Mouse (Mus musculus) neural tube, embryonic 13.5 days (tissue): ENCODE measurements around the gene Actb. TPM values are rescaled to one million over a fixed set of nuclear protein-coding genes. Genes with fewer than 3 reads are reported as not detected.

Source experiments
- ATAC-seq: fragments of 200-750 bp; cut with Nextera tagmentation; 2 replicates; pipeline ENCODE4 v1.8.0; 2017; ENCODE audit warnings: low read depth, mild to moderate bottlenecking, moderate TSS enrichment, moderate library complexity
- H3K27ac ChIP-seq: fragments of 300-500 bp; sonication (generic); replicated peaks from 2 replicates; pipeline ENCODE4 v1.5.1; 2015; ENCODE audit warnings: moderate library complexity, mild to moderate bottlenecking, inconsistent platforms
- H3K27me3 ChIP-seq: fragments of 300-500 bp; sonication (generic); 2 replicates; pipeline ENCODE4 v1.6.1; 2015; ENCODE audit warnings: mild to moderate bottlenecking, inconsistent platforms
- H3K36me3 ChIP-seq: fragments of 300-500 bp; sonication (generic); 2 replicates; pipeline ENCODE4 v1.6.1; 2015; ENCODE audit warnings: mild to moderate bottlenecking, inconsistent platforms
- H3K4me1 ChIP-seq: fragments of 300-500 bp; sonication (generic); replicated peaks from 2 replicates; pipeline ENCODE4 v1.6.1; 2015; ENCODE audit warnings: inconsistent platforms
- H3K4me2 ChIP-seq: fragments of 300-500 bp; sonication (generic); 2 replicates; pipeline ENCODE4 v1.6.1; 2015; ENCODE audit warnings: inconsistent platforms, mild to moderate bottlenecking, moderate library complexity
- H3K4me3 ChIP-seq: fragments of 300-500 bp; sonication (generic); 2 replicates; pipeline ENCODE4 v1.5.1; 2015; ENCODE audit warnings: mild to moderate bottlenecking, inconsistent platforms
- H3K9ac ChIP-seq: fragments of 300-500 bp; sonication (generic); 2 replicates; pipeline ENCODE4 v1.6.1; 2015; ENCODE audit warnings: moderate library complexity, mild to moderate bottlenecking, inconsistent platforms
- H3K9me3 ChIP-seq: fragments of 300-500 bp; sonication (generic); 2 replicates; pipeline ENCODE4 v1.6.1; 2016; ENCODE audit warnings: inconsistent platforms
- WGBS: fragments of 180-500 bp; shearing (Covaris S2); methylation state at CpG from one replicate; pipeline ENCODE4 v1.1.7; 2015; 5-methylcytosine and 5-hydroxymethylcytosine counted together
- polyA plus RNA-seq: library from polyadenylated mRNA; unstranded; fragments of >200 nt; fragmentation: Nextera tagmentation; extraction: Ambion mirVana; gene quantifications from 2 replicates; pipeline ENCODE4 v1.2.1, GENCODE M21; 2015

The Actb gene
- polyA plus RNA-seq, 1 experiment from 2014 or later, result 16,772 TPM

GRCm38 (mm10) chr5:142920311-142921073 is 13.9 kb upstream of the Actb start:
- no peak overlapping the region for H3K27ac ChIP-seq
- H3K4me3 ChIP-seq, result no peak overlapping the region
- H3K27me3 ChIP-seq, result no peaks in the 10 kb centered on the region
- WGBS, result 64% methylated on average over 8 of the region's 8 CpGs
- H3K9me3 ChIP-seq, result no peaks in the 10 kb centered on the region
- no peaks in the 10 kb centered on the region for H3K36me3 ChIP-seq
- no peak overlapping the region for H3K9ac ChIP-seq
- no peak for ATAC-seq
- no peaks in the 10 kb centered on the region for H3K4me1 ChIP-seq
- no peak overlapping the region for H3K4me2 ChIP-seq

- ATAC-seq, result no peak
- Histone ChIP-seq H3K4me3 (no peak overlapping the region), H3K4me1 (no peaks in the 10 kb centered on the region), H3K36me3 (no peaks in the 10 kb centered on the region), H3K4me2 (no peak overlapping the region), H3K27me3 (no peaks in the 10 kb centered on the region), H3K9me3 (no peaks in the 10 kb centered on the region), H3K9ac (no peak overlapping the region), H3K27ac (no peak overlapping the region)
- 91% methylated on average over 8 of the region's 8 CpGs for WGBS
Measured at GRCm38 (mm10) chr5:142917402-142917801, 10.8 kb upstream of the Actb start.

GRCm38 (mm10) chr5:142916593-142916992 is 10.0 kb upstream of the Actb start:
- 84% methylated on average over 7 of the region's 7 CpGs for WGBS

GRCm38 (mm10) chr5:142915231-142915630 is 8.7 kb upstream of the Actb start:
- Histone ChIP-seq H3K27ac (no peak overlapping the region), H3K36me3 (no peaks in the 10 kb centered on the region), H3K4me2 (no peak overlapping the region), H3K27me3 (no peaks in the 10 kb centered on the region), H3K9ac (no peak overlapping the region), H3K4me3 (no peak overlapping the region), H3K9me3 (no peaks in the 10 kb centered on the region), H3K4me1 (no peaks in the 10 kb centered on the region)
- no peak for ATAC-seq
- WGBS, result 93% methylated on average over 11 of the region's 11 CpGs

More at GRCm38 (mm10) chr5:142916593-142916992, 10.0 kb upstream of the Actb start:
- Histone ChIP-seq H3K9ac (no peak overlapping the region), H3K36me3 (no peaks in the 10 kb centered on the region), H3K4me1 (no peaks in the 10 kb centered on the region), H3K4me2 (no peak overlapping the region), H3K9me3 (no peaks in the 10 kb centered on the region), H3K27ac (no peak overlapping the region), H3K27me3 (no peaks in the 10 kb centered on the region), H3K4me3 (no peak overlapping the region)
- ATAC-seq, result no peak

- Histone ChIP-seq H3K9me3 (no peaks in the 10 kb centered on the region), H3K4me1 (peaks cover 25% of the 10 kb centered on the region)
- WGBS, result 84% methylated on average over 4 of the region's 4 CpGs
Measured at GRCm38 (mm10) chr5:142912739-142913138, 6.2 kb upstream of the Actb start.

GRCm38 (mm10) chr5:142912320-142912719 is 5.8 kb upstream of the Actb start:
- Histone ChIP-seq H3K36me3 (no peaks in the 10 kb centered on the region), H3K4me2 (no peak overlapping the region), H3K4me1 (peaks cover 29% of the 10 kb centered on the region), H3K27ac (no peak overlapping the region), H3K9me3 (no peaks in the 10 kb centered on the region), H3K9ac (no peak overlapping the region), H3K4me3 (no peak overlapping the region), H3K27me3 (no peaks in the 10 kb centered on the region)
- no peak for ATAC-seq
- WGBS, result 89% methylated on average over 3 of the region's 3 CpGs

More at GRCm38 (mm10) chr5:142912739-142913138, 6.2 kb upstream of the Actb start:
- H3K27me3 ChIP-seq, result no peaks in the 10 kb centered on the region
- no peak overlapping the region for H3K4me3 ChIP-seq
- H3K4me2 ChIP-seq, result no peak overlapping the region
- no peak overlapping the region for H3K9ac ChIP-seq
- H3K27ac ChIP-seq, result no peak overlapping the region
- no peaks in the 10 kb centered on the region for H3K36me3 ChIP-seq
- ATAC-seq, result no peak

GRCm38 (mm10) chr5:142911629-142912028 is 5.1 kb upstream of the Actb start:
- no peak for ATAC-seq
- Histone ChIP-seq H3K27ac (no peak overlapping the region), H3K9ac (no peak overlapping the region), H3K36me3 (no peaks in the 10 kb centered on the region), H3K4me2 (no peak overlapping the region), H3K27me3 (no peaks in the 10 kb centered on the region), H3K4me3 (no peak overlapping the region), H3K9me3 (no peaks in the 10 kb centered on the region), H3K4me1 (peaks cover 34% of the 10 kb centered on the region)
- 83% methylated on average over 2 of the region's 2 CpGs for WGBS

- Histone ChIP-seq H3K4me2 (no peak overlapping the region), H3K4me3 (no peak overlapping the region), H3K27ac (peak overlapping the region; percentile 100), H3K4me1 (peaks cover 37% of the 10 kb centered on the region), H3K27me3 (no peaks in the 10 kb centered on the region), H3K9me3 (no peaks in the 10 kb centered on the region), H3K36me3 (peaks cover 8% of the 10 kb centered on the region), H3K9ac (no peak overlapping the region)
- ATAC-seq, result no peak
- 49% methylated on average over 8 of the region's 8 CpGs for WGBS
Measured at GRCm38 (mm10) chr5:142909576-142910278, 3.2 kb upstream of the Actb start.

GRCm38 (mm10) chr5:142908941-142909575 is 2.5 kb upstream of the Actb start:
- ATAC-seq, result no peak
- Histone ChIP-seq H3K9ac (no peak overlapping the region), H3K4me3 (no peak overlapping the region), H3K4me1 (peaks cover 44% of the 10 kb centered on the region), H3K36me3 (peaks cover 15% of the 10 kb centered on the region), H3K27ac (peak overlapping the region; percentile 100), H3K27me3 (no peaks in the 10 kb centered on the region), H3K9me3 (no peaks in the 10 kb centered on the region), H3K4me2 (no peak overlapping the region)
- 14% methylated on average over 5 of the region's 5 CpGs for WGBS

GRCm38 (mm10) chr5:142907803-142908559 is 1.4 kb upstream of the Actb start:
- WGBS, result 71% methylated on average over 5 of the region's 5 CpGs
- H3K36me3 ChIP-seq, result peaks cover 25% of the 10 kb centered on the region
- H3K27ac ChIP-seq, result peak overlapping the region; percentile 100
- H3K4me2 ChIP-seq, result peak overlapping the region; percentile 83
- H3K27me3 ChIP-seq, result no peaks in the 10 kb centered on the region
- peaks cover 54% of the 10 kb centered on the region for H3K4me1 ChIP-seq
- H3K9me3 ChIP-seq, result no peaks in the 10 kb centered on the region
- peak overlapping the region; percentile 92 for H3K4me3 ChIP-seq
- H3K9ac ChIP-seq, result peak overlapping the region; percentile 87
- ATAC-seq, result no peak

GRCm38 (mm10) chr5:142907048-142907802 is 671 bp upstream of the Actb start:
- Histone ChIP-seq H3K36me3 (peaks cover 32% of the 10 kb centered on the region), H3K9me3 (no peaks in the 10 kb centered on the region), H3K4me2 (peak overlapping the region; percentile 83), H3K4me3 (peak overlapping the region; percentile 92), H3K4me1 (peaks cover 61% of the 10 kb centered on the region), H3K9ac (peak overlapping the region; percentile 87), H3K27ac (peak overlapping the region; percentile 100), H3K27me3 (no peaks in the 10 kb centered on the region)
- ATAC-seq, result peak; percentile 10; the same call in 1 of the 2 replicates
- 21% methylated on average over 14 of the region's 14 CpGs for WGBS
